Mouse (Mus musculus) lung, postnatal 36 days (tissue): ENCODE results near the gene Mrpl58.
"Not testable (repeated sequence)": the region's sequence is repeated elsewhere in the genome, so short reads cannot be mapped to it uniquely, and the experiment has no call there.

ENCODE experiments used
- DNase-seq: peaks from one replicate; pipeline ENCODE4 v3.0.0; 2022; ENCODE audit warnings: mixed read lengths

Gene Mrpl58

DNA sequence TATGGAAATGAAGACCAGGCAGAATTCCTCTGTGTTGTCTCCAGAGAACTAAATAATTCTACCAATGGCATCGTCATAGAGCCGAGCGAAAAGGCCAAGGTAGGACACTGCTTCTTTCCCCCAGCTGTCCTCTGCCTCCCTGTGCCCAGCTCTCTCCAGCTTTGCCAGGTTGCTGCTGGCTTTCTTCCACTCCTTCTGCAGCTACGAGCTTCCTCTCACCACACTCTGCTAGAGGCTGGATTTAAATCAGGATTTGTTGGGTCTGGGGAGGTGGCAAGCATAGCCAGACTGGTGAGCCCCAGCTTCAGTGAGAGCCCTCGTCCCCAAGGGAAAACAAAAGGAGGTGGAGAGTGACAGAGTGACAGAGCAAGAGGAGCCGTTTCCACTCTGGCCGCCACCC, 25.8 kb downstream of the Mrpl58 start:
- DNase-seq = no peak

DNA sequence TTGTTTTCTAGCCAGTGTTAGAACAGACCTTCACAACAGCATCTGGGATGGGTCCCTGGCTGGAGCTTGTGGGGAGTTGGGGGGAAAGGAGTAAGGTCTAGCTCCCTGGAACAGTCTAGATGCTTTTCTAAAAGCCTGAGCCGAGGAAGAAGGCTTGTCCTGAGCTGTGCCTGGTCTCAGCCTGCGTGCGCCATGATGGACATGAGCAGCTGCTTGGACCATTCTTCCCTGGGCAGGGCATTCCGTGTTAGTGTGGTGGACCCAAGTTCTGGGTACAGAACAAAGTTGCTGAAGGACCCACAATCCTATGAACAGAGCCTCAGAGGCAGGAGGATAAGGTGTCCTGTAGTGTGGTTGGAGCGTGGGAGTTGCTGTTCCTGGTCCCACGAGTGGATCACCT, 27.0 kb downstream of the Mrpl58 start:
- no peak for DNase-seq

DNA sequence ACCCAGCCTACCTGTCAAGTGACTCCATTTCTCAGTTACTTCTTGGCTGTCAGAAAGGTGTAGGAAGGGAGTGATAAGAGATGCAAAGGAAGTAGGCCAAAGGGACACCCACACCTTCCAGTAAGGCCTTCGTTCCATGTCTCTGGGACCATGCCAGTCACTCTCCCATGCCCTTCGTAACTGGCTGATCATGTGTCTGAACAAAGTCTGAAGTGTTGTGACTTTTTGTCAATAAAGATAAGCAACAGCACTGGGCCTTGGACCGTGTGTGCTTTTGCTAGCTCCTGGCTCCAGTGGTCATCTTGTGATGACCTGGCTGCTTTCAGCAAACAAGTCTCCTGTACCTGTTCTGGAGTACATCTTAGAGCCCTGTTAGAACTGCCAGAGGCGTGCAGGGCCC, 29.3 kb downstream of the Mrpl58 start:
- no peak for DNase-seq

DNA sequence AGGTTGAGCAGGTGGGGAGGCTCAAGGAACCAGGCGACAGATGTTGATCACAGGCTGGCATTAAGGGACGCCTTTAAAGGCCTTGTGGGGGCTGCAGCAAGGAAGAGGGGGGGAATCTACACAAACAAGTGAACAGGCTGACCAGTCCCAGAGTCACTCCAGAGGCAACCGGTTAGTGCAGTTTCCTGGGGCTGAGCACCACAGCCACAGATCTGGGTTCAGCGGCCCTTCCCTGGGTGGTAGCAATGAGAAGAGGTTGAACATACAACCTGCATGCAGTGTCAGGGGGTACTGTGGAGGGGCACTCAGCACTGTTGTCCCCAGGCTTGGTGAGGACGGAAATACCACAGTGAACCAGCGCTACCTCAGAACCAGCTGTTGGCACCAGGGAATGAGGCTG, 29.8 kb downstream of the Mrpl58 start:
- no peak for DNase-seq

DNA sequence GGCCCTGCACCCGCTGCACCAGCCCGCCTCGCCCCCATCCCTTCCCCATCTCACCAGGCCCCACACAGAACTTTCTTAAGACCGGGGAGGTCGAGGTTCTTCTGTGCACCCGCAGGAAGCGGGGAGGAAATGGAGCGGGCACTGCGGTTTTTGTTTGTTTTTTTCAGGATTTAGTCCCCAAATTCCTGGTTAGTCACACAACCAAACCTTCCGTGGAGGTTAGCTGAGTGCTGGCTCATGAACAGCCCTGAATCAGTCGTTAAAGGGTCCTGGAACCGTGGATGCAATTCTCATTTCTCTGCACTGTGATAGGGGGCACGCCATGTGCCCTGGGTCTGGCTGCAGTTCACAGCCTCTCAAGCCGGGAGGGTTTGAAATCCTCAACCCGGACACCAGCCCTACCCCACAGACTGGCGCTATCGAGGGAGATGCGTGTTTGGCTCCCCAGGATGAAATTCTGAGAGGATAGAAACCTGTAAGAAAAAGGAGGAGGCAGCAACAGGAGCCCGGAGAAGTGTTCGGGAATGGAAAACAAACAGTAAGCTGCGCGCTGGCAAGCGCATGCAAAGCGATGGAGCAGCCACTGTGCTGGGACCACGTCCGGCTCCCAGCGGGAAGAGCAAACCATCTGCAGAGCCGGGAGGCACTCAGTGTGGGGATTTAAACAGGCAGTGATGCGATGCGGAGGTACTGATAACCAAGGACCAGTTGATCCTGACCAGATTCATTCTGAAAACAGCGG, 32.2 kb downstream of the Mrpl58 start:
- DNase-seq = no peak

DNA sequence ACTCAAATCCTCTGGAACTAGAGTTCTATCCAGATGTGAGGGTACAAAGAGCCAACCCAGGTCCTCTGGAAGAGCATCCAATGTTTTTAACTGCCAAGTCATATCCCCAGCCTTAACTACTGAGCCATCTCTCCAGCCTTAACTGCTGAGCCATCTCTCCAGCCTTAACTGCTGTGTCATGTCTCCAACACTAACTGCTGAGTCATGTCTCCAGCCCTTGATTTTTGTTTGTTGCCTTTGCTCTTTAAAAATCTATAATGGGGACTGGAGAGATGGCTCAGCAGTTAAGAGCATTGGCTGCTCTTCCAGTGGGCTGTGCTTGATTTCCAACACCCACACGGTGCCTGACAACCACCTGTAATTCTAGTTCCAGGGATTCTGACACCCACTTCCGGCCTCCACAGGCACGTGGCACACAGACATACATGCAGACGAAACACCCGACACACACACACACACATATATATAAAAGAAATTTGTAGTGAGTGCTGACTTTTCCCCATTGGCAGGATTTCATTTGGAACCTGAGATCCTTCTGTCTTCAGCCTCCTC, 34.1 kb downstream of the Mrpl58 start:
- DNase-seq = no peak

DNA sequence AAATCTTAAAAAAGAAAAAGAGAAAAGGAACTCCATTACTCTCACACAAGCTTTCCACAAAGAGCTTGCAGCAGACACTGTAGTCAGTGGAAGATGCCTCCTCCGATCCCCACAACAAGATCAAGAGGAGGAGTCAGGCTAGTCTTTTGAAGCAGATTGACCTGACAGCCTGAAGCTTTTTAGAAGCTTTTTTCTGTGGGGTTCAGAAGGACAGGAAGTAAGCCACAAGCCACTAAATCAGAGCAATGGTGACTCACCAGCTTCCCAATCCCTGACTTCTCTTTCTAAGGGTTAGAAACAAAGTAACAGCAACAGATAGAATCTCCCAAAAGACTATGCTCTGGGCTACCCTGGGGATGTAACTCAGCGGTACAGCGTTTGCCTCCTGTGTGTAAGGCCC, 35.8 kb downstream of the Mrpl58 start:
- DNase-seq = peak; percentile 22

DNA sequence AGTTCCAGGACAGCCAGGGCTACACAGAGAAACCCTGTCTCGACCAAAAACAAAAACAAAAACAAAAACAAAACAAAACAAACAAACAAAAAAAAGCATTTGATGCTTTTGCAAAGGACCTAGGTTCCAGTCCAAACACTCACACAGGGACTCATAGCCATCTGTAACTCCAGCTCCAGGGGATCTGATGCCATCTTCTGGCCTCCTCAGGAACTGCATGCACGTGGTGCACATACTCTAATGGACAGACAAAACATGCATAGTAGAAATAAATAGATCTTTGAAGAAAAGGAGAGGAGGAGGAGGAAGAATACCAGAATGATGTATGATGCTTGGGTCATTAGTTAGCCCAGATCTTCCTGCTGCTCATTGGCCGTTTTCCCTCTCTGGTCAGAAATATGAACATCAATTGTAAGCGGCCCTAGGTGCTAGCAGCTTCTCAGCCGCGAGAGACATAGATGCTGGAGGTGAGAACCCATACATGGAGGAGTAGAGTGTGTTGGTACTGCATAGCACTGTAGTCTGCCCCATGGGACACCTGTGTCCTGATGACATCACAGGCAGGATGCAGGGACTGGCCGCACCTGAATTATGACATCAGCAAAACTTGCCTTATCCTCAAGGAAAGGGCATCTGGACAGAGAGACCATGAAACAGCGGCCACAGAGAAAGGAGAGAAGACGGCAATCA, 36.5 kb downstream of the Mrpl58 start, which contains the start of gene Trim80:
TSS of gene Trim80 (plus strand) at position 640 of the 690 bp plus-strand sequence.
- no peak for DNase-seq

DNA sequence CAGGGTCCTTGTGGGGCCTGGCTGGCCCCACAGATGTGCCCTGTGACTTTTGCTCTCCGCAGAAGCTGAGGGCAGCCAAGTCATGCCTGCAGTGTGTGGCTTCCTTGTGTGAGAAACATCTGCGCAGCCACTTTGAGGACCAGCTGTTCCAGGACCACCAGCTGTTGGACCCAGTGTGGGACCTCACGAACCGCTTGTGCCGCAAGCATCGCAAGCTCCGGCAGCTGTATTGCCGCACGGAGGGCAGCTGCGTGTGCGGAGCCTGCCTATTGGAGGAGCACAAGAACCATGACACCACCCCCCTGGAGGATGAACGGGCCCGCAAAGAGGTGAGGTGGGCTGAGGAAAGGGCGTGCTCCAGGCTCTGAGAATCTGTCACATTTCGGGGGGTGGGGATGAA, 37.9 kb downstream of the Mrpl58 start:
- no peak for DNase-seq

DNA sequence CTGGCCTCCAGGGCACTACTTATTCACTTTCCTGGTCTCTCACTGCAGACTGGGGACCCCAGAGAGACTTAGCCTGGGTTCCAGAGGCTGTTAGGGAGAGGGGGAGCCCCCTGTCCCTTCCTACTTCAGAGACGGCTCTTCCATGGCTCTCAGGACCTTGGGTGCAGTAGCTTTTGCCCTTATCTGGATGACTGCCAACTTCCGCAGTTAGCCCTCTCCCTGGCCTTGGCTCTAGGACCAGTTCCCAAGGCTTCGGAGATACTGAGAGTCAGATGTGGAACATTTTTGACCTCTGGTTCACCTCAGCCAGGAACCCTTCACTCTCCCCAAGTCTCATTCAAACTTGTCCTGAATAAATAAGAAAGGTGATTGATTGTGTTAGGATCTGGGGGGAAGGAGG, 43.4 kb downstream of the Mrpl58 start:
- DNase-seq = no peak

DNA sequence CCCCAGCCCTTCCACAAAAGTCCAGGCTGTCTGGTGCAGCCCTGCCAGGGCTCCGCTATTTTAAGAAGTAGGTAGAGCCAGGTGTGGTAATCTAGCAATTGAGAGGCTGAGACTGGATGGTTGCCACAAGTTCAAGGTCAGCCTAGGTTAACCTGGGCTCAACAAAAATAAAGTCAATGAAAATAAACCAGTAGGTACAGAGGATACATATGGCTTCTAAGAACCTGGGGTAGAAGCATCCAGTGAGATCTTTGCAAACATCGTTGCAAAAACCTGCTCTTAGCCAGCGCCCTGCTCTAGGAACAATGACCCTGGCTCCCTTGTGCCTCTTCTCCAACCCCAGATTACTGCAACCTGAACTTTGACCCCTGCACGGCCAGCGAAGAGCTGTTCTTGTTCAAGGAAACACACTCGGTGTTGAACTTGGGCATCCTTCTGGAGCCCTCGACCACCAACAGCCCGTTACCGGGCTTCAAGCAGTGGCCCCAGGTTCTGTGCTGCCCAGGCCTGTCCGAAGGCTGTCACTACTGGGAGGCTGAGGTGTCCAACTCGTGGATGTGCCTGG, 43.9 kb downstream of the Mrpl58 start:
- DNase-seq = no peak

DNA sequence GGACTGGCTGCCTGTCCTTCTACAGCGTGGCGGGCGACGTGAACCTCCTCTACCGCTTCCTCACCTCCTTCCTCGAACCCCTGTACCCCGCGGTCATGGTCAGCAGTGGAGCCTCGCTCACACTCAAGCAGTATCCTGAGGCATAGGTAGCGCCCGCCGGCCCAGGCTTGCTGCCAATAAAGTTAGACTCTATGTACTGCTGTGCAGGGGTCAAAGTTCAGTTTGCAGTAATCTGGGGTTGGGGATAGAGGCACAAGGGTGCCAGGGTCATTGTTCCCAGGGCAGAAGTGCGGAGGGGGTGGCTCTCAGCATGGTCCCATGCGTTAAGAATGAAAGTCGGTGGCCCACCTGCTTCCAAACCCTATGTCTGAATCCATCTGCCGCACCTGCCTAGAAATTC, 44.5 kb downstream of the Mrpl58 start:
- DNase-seq = no peak

DNA sequence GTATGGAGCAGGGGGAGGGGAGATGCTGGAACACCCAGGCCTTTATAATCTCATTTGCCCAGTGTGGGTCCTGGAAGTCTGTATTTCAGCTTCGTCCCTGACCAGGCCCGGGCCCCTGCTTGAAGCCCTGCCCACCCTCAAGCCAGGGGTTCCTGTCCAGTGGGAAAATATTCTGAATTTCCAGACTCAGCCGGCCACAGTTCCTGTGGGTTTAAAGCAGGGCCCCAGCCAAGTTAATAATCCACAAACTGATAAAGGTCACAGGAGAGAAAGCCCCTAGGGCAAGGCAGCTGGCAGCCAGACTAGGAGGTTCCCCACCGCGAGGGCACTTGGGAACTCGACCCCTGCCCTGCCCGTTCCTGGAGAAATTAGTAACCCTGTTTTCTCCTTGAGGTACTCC, 45.4 kb downstream of the Mrpl58 start:
- DNase-seq = no peak

DNA sequence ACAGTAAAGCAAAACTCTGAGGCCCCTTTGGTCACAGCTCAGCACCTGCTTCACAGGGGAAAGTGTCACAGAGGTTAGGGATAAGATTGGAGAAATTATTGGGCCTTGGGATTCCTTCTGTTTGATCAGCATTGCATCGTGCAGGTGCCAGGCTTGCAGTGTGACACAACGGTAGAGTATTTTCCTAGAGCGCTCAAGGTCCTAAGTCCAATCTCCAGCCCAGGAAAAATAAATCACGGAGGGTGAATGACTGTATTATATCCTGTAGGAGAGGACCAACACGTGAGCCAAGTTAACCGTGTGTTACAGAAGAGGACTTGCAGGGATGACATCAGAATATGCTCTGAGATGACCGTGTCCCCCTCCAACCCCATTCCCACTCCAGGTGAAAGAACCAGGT, 46.6 kb downstream of the Mrpl58 start:
- no peak for DNase-seq

DNA sequence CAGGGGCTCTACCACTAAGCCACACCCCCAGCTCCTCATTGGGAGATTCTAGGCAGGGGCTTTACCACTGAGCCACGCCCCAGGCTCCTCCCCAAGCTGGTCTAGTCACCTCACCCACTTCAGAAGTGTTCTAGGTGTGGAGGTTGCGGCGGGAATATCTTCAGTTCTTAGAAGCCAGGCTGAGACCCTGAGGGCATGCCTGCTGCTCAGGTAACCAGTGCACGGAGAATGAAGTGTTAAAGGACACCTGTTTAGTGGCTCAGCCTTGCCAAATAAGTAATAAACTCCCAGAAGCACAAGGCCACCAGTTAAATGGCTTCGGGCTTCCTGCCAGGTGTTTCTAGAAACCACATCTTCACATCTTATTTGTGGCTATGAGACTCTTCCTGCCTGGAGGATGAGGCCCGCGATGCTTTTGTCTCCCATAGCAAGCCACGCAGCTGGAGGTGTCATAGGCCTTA, 48.3 kb downstream of the Mrpl58 start:
- DNase-seq = no peak

DNA sequence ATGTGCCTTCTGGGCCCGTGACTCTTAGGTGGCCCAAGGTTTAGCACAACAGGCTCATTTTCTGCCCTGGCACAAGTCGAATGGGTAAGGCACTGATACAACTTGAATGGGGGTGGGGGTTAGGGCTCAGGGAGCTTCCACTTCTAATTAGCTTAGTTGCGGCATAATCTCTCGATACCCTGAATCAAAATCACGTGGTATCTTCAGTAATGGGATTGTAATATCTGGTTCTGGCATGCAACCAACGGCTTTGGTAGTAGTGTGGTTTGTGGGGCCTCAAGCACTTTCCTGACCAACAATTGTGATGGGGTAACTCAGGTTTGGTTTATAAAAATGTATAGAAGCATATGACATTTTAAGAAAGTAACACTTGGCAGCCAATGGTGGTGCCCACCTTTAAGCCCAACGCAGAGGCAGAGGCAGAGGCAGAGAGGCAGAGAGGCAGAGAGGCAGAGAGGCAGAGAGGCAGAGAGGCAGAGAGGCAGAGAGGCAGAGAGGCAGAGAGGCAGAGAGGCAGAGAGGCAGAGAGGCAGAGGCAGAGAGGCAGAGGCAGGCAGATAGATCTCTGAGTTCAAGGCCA, 48.8 kb downstream of the Mrpl58 start:
- DNase-seq = no peak

DNA sequence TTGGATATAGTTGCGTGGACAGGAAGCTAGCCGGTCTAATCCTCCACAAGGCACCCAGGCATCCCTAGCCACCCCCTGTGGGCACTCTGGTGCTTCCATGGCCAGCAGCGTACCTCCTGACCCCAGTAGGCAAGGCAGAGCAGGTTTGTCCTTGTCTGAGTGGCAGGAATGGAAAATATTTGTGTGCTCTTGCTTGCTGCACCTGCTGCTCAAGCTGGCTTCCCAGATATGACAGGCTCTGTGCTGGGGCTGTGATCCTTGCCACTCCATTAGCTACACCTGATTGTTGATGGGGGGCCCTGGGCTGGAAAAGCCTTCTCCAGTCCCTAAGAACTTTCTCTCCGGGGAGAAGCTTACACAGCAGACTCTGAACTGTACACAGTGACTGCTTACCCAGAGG, 49.8 kb downstream of the Mrpl58 start:
- no peak for DNase-seq

DNA sequence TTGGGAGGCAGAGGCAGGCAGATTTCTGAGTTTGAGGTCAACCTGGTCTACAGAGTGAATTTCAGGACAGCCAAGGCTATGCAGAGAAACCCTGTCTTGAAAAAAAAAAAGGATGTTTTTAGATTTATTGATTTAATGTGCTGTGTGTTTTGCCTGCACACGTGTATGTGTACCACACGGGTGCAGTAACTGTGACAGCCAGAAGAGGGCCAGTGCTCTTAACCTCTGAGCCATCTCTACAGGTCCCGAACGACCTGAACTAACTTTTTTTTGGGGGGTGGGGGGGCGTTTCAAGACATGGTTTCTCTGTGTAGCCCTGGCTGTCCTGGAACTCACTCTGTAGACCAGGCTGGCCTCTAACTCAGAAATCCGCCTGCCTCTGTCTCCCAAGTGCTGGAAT, 51.3 kb downstream of the Mrpl58 start:
- DNase-seq = not testable (repeated sequence)

DNA sequence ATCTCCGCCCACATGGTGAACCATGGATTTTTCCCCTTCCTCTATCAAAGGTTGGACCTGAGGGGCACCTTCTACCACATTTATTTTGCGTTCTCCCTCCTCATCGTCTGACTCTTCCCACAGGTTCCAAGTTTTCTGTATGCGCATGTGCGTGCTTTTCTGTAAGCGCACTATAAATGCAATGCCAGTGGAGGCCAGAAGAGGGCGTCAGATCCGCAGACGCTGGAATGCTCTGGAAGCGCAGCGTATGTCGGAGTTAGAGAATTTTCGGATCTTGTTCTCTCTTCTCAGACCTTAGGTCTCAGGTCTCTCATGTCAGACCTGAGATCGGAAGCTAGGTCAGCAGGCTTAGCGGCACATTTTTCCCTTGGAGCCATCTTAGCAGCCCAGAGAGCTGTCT, 52.1 kb downstream of the Mrpl58 start:
- DNase-seq = no peak

DNA sequence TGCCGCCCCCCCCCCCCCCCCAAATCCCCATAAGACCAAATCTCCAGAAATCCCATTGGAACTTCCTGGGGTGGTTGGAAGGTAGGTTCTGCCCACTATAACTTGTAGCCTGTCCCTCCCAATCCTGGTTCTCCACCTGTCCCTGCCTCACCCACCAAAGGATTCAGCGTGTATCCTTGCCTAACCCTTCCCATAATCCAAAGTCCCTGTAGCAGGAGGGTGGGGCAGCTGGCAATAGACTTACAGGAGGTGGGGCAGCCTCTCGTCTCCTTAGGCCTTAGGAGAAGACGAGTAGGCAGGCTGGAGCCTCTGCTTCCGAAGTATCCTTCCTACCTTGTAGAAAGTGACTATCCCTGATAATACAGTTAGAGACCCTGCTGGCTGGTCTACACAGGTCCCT, 52.6 kb downstream of the Mrpl58 start:
- no peak for DNase-seq

DNA sequence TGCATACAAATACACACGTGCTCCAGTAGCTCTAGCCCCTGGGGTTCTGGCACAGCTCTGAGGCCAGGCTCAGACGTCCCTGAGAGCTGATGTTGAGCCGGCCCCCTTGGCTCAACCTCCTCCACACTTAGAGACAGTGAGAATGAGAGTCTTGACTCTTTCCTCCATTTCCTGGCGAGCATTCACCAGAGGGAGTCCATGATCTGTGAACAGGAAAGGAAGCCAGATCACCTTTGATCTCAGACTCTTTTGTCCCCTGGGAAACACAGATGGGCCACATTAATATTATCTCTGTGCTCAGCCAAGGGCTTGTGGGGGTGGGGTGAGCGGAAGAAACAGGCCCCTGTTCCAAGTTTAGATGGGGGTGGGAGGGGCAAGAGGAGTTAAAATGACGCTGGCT, 53.9 kb downstream of the Mrpl58 start:
- no peak for DNase-seq

DNA sequence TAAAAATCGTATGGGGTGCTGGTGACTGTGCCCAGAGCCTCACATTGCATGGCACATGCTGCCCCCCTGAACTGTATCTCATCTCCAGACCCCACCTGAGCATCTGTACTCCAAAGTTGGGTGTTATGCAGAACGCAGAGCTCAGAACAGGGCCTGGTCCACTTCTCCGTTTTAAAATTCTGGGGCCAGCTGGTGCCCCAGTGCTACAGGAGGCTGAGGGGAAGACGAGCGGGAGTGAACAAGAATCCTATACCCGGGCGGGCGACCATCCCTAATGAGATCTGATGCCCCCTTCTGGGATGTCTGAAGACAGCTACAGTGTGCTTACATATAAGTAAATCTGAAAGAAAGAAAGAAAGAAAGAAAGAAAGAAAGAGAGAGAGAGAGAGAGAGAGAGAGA, 57.4 kb downstream of the Mrpl58 start:
- DNase-seq = no peak

DNA sequence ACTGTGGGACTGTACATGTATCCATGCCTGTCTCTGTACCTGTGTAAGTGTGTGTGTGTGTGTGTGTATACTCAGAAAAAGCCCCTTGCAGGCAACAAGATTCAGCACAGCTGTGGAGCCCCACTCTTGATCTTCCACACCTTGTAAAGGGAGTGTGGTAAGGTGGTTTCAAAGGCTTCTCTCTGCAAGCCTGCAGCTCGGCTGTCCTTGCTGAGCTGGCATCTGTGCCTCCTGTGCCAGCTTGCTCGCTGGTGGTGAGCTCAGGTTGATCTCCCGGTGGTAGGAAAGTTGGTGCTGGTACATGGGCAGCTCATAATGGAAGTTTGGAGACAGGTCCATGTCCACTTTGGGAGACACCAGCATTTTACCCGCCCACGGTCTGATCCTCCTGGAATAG, 58.3 kb downstream of the Mrpl58 start:
- DNase-seq = no peak
